Mouse (Mus musculus): ENCODE results near the gene Bcas1. TPM values are rescaled to one million over a fixed set of nuclear protein-coding genes. Genes with fewer than 3 reads are reported as not detected.

Gene Bcas1
- polyA plus RNA-seq, 1 experiment from 2014 or later = not detected

- H3K4me2 ChIP-seq (replicated peaks; ENCODE audit: low read depth, low read length) = no peak overlapping the region
- no peak overlapping the region for H3K4me3 ChIP-seq (ENCODE audit: low read length)
- ATAC-seq (ENCODE audit: low FRiP score, low TSS enrichment) = no peak
- H3K27me3 ChIP-seq (ENCODE audit: control insufficient read depth, insufficient read depth, low read length) = no peaks in the 10 kb centered on the region
- no peaks in the 10 kb centered on the region for H3K9me3 ChIP-seq (ENCODE audit: control insufficient read depth, low read length)
- H3K4me1 ChIP-seq (ENCODE audit: control insufficient read depth, insufficient read depth, low read length) = no peaks in the 10 kb centered on the region
- no peaks in the 10 kb centered on the region for H3K36me3 ChIP-seq (ENCODE audit: control insufficient read depth, insufficient read depth, low read length)
- no peak overlapping the region for H3K27ac ChIP-seq (ENCODE audit: low read depth, low read length)
- 75% methylated on average over 9 of the region's 9 CpGs for WGBS
- no peak overlapping the region for H3K9ac ChIP-seq (ENCODE audit: low read depth, low read length)
Measured at GRCm38 (mm10) chr2:170336266-170336760, 91.3 kb downstream of the Bcas1 start.

GRCm38 (mm10) chr2:170335168-170335567, 92.5 kb downstream of the Bcas1 start:
- Histone ChIP-seq H3K27me3 (ENCODE audit: control insufficient read depth, insufficient read depth, low read length) (no peaks in the 10 kb centered on the region), H3K4me3 (ENCODE audit: low read length) (no peak overlapping the region), H3K4me1 (ENCODE audit: control insufficient read depth, insufficient read depth, low read length) (no peaks in the 10 kb centered on the region), H3K27ac (ENCODE audit: low read depth, low read length) (no peak overlapping the region), H3K4me2 (replicated peaks; ENCODE audit: low read depth, low read length) (no peak overlapping the region), H3K36me3 (ENCODE audit: control insufficient read depth, insufficient read depth, low read length) (no peaks in the 10 kb centered on the region), H3K9ac (ENCODE audit: low read depth, low read length) (no peak overlapping the region), H3K9me3 (ENCODE audit: control insufficient read depth, low read length) (no peaks in the 10 kb centered on the region)
- no peak for ATAC-seq (ENCODE audit: low FRiP score, low TSS enrichment)
- WGBS = 93% methylated on average over 5 of the region's 5 CpGs

GRCm38 (mm10) chr2:170331870-170332269, 95.8 kb downstream of the Bcas1 start:
- 83% methylated on average over 2 of the region's 2 CpGs for WGBS
- Histone ChIP-seq H3K36me3 (ENCODE audit: control insufficient read depth, insufficient read depth, low read length) (no peaks in the 10 kb centered on the region), H3K27ac (ENCODE audit: low read depth, low read length) (no peak overlapping the region), H3K4me2 (replicated peaks; ENCODE audit: low read depth, low read length) (no peak overlapping the region), H3K9ac (ENCODE audit: low read depth, low read length) (no peak overlapping the region), H3K9me3 (ENCODE audit: control insufficient read depth, low read length) (no peaks in the 10 kb centered on the region), H3K27me3 (ENCODE audit: control insufficient read depth, insufficient read depth, low read length) (no peaks in the 10 kb centered on the region), H3K4me3 (ENCODE audit: low read length) (no peak overlapping the region), H3K4me1 (ENCODE audit: control insufficient read depth, insufficient read depth, low read length) (no peaks in the 10 kb centered on the region)
- ATAC-seq (ENCODE audit: low FRiP score, low TSS enrichment) = no peak

DNA sequence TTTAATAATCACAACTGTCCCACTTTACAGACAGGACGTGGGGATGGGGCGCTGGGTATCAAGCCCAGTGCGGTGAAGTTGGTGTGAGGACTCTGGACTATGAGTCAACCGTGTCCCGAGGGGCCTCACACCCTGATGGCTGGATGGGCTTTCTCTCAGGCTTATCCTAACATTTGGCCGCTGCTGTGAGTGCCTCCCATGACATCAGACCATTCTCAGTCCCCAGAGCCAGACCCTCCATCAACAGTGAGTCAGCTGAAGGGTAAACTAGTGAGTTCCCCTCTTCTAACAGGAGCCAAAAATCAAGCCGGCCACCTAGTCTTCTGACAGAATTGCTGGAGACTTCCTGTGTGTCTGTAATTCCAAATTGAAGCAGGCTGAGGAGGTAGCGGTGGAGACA, 97.2 kb downstream of the Bcas1 start:
- no peak overlapping the region for H3K4me2 ChIP-seq (replicated peaks; ENCODE audit: low read depth, low read length)
- no peak overlapping the region for H3K27ac ChIP-seq (ENCODE audit: low read depth, low read length)
- H3K27me3 ChIP-seq (ENCODE audit: control insufficient read depth, insufficient read depth, low read length) = no peaks in the 10 kb centered on the region
- no peak for ATAC-seq (ENCODE audit: low FRiP score, low TSS enrichment)
- H3K36me3 ChIP-seq (ENCODE audit: control insufficient read depth, insufficient read depth, low read length) = no peaks in the 10 kb centered on the region
- WGBS = 41% methylated on average over 8 of the region's 8 CpGs
- H3K4me3 ChIP-seq (ENCODE audit: low read length) = no peak overlapping the region
- H3K9ac ChIP-seq (ENCODE audit: low read depth, low read length) = no peak overlapping the region
- H3K9me3 ChIP-seq (ENCODE audit: control insufficient read depth, low read length) = no peaks in the 10 kb centered on the region
- H3K4me1 ChIP-seq (ENCODE audit: control insufficient read depth, insufficient read depth, low read length) = no peaks in the 10 kb centered on the region

GRCm38 (mm10) chr2:170329921-170330320, 97.7 kb downstream of the Bcas1 start:
- no peak overlapping the region for H3K4me2 ChIP-seq (replicated peaks; ENCODE audit: low read depth, low read length)
- H3K36me3 ChIP-seq (ENCODE audit: control insufficient read depth, insufficient read depth, low read length) = no peaks in the 10 kb centered on the region
- no peak overlapping the region for H3K27ac ChIP-seq (ENCODE audit: low read depth, low read length)
- no peak overlapping the region for H3K9ac ChIP-seq (ENCODE audit: low read depth, low read length)
- H3K4me1 ChIP-seq (ENCODE audit: control insufficient read depth, insufficient read depth, low read length) = no peaks in the 10 kb centered on the region
- ATAC-seq (ENCODE audit: low FRiP score, low TSS enrichment) = no peak
- 84% methylated on average over 13 of the region's 13 CpGs for WGBS
- H3K9me3 ChIP-seq (ENCODE audit: control insufficient read depth, low read length) = no peaks in the 10 kb centered on the region
- no peaks in the 10 kb centered on the region for H3K27me3 ChIP-seq (ENCODE audit: control insufficient read depth, insufficient read depth, low read length)
- no peak overlapping the region for H3K4me3 ChIP-seq (ENCODE audit: low read length)

- H3K9ac ChIP-seq (ENCODE audit: low read depth, low read length) = peak overlapping the region; percentile 47; the same call in 1 of the 2 replicates
- H3K4me2 ChIP-seq (replicated peaks; ENCODE audit: low read depth, low read length) = peak overlapping the region; percentile 52
- H3K27ac ChIP-seq (ENCODE audit: low read depth, low read length) = no peak overlapping the region; the same call in 1 of the 2 replicates
- H3K4me3 ChIP-seq (ENCODE audit: low read length) = peak overlapping the region; percentile 27
- H3K9me3 ChIP-seq (ENCODE audit: control insufficient read depth, low read length) = no peaks in the 10 kb centered on the region
- peak; percentile 71 for ATAC-seq (ENCODE audit: low FRiP score, low TSS enrichment)
- H3K27me3 ChIP-seq (ENCODE audit: control insufficient read depth, insufficient read depth, low read length) = no peaks in the 10 kb centered on the region
- peaks cover 7% of the 10 kb centered on the region; the same call in 1 of the 2 replicates for H3K4me1 ChIP-seq (ENCODE audit: control insufficient read depth, insufficient read depth, low read length)
- 2% methylated on average over 19 of the region's 19 CpGs for WGBS
- no peaks in the 10 kb centered on the region for H3K36me3 ChIP-seq (ENCODE audit: control insufficient read depth, insufficient read depth, low read length)
Measured at GRCm38 (mm10) chr2:170323925-170324347, 103.7 kb downstream of the Bcas1 start.

DNA sequence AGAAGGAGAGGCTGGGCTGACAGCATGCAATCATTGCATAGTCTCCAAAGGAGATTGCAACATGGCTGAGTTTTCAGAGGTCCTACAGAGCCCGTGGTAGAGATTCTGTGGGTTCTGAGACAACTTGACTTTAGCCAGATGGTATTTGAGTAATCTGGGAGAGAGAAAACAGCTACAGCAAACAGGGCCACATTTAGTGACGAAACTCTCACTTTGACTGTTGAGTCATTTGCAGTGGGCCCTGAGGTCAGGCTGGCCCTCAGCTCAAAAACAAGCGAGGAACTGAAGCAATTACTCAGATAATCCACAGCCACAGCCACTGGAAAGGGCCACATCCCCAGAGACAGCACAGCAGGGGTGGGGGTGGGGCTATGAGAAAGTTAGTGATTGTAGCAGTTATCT, 105.6 kb downstream of the Bcas1 start:
- no peak for ATAC-seq (ENCODE audit: low FRiP score, low TSS enrichment)
- Histone ChIP-seq H3K36me3 (ENCODE audit: control insufficient read depth, insufficient read depth, low read length) (no peaks in the 10 kb centered on the region), H3K9ac (ENCODE audit: low read depth, low read length) (no peak overlapping the region), H3K4me3 (ENCODE audit: low read length) (no peak overlapping the region), H3K9me3 (ENCODE audit: control insufficient read depth, low read length) (no peaks in the 10 kb centered on the region), H3K27me3 (ENCODE audit: control insufficient read depth, insufficient read depth, low read length) (no peaks in the 10 kb centered on the region), H3K27ac (ENCODE audit: low read depth, low read length) (no peak overlapping the region), H3K4me2 (replicated peaks; ENCODE audit: low read depth, low read length) (no peak overlapping the region), H3K4me1 (ENCODE audit: control insufficient read depth, insufficient read depth, low read length) (peaks cover 7% of the 10 kb centered on the region; the same call in 1 of the 2 replicates)
- 31% methylated on average over 3 of the region's 3 CpGs for WGBS

DNA sequence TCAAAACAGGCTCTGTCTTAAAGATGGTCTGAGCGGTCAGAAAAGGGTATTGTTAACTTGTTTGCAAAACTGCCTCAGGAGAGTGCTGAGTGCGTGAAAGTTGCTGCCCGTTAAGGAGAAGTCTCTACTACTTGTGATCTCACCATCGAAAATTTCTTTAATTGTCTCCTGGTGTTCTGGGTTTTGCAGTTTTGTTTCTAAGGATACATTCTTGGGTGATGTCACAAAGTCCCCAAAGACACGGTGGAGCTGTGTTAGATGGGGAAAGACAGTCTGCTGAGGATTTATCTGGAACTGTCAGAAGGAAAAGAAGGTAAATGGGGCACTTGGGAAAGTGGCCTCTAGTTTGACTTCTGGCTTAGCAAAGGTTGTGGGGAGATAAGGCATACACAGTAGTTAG, 106.1 kb downstream of the Bcas1 start:
- H3K27ac ChIP-seq (ENCODE audit: low read depth, low read length) = no peak overlapping the region

DNA sequence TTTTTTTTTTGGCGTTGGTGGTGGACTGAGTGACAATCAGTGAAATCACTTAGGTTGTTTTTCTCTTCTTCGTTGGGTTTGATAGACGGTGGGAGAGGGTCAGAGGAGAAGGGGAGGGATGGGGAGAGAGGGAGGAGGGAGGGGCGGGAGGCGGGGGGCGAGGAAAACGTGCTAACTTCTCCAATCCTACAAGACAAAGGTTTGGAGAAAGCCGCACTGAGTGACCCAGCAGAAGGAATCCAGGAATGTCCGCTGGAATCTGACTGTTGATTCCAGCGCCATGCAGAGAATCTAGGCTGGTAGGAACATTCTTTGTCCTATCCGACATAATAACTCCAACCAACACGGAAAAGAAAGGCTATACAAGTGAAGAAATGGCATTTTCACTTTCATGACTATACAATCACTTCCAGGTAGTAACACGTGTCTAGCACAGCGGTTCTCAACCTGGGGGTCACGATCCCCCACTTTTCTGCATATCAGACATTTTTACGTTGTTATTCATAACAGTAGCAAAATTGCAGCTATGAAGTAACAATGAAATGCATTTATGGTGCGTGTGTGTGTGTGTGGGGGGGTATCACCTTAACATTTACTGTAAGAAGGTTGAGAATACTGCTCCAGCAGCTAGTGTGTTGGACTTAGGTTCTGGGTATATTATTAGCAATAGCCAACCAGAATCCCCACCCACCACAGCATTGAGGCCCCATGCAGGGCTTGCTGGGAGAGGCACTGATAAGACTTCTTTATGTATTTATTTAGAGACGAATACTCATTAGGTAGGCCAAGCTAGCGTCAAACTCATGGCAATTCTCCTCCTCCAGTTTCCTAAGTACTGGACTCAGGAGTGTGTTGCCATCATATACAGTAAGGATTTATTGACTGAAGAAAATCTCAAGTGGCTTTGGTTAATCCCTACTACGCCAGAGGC, 107.8 kb downstream of the Bcas1 start:
- Histone ChIP-seq H3K4me1 (ENCODE audit: control insufficient read depth, insufficient read depth, low read length) (peaks cover 7% of the 10 kb centered on the region; the same call in 1 of the 2 replicates), H3K36me3 (ENCODE audit: control insufficient read depth, insufficient read depth, low read length) (no peaks in the 10 kb centered on the region), H3K27me3 (ENCODE audit: control insufficient read depth, insufficient read depth, low read length) (no peaks in the 10 kb centered on the region), H3K27ac (ENCODE audit: low read depth, low read length) (peak overlapping the region; percentile 67; the same call in 1 of the 2 replicates), H3K4me3 (ENCODE audit: low read length) (peak overlapping the region; percentile 37), H3K4me2 (replicated peaks; ENCODE audit: low read depth, low read length) (peak overlapping the region; percentile 60), H3K9me3 (ENCODE audit: control insufficient read depth, low read length) (no peaks in the 10 kb centered on the region), H3K9ac (ENCODE audit: low read depth, low read length) (peak overlapping the region; percentile 67)
- 23% methylated on average over 19 of the region's 20 CpGs for WGBS
- ATAC-seq (ENCODE audit: low FRiP score, low TSS enrichment) = peak; percentile 43

More for the DNA sequence above, 106.1 kb downstream of the Bcas1 start:
- H3K4me1 ChIP-seq (ENCODE audit: control insufficient read depth, insufficient read depth, low read length) = peaks cover 7% of the 10 kb centered on the region; the same call in 1 of the 2 replicates
- H3K27me3 ChIP-seq (ENCODE audit: control insufficient read depth, insufficient read depth, low read length) = no peaks in the 10 kb centered on the region
- no peak for ATAC-seq (ENCODE audit: low FRiP score, low TSS enrichment)
- no peaks in the 10 kb centered on the region for H3K36me3 ChIP-seq (ENCODE audit: control insufficient read depth, insufficient read depth, low read length)
- H3K9ac ChIP-seq (ENCODE audit: low read depth, low read length) = no peak overlapping the region
- no peak overlapping the region for H3K4me2 ChIP-seq (replicated peaks; ENCODE audit: low read depth, low read length)
- no peaks in the 10 kb centered on the region for H3K9me3 ChIP-seq (ENCODE audit: control insufficient read depth, low read length)
- 75% methylated on average over 5 of the region's 5 CpGs for WGBS
- H3K4me3 ChIP-seq (ENCODE audit: low read length) = no peak overlapping the region
